Mouse (Mus musculus) MEL (cell line): ENCODE data around the gene Fuz.

Source experiments
- CTCF ChIP-seq, 3 experiments: IDR thresholded peaks in 2 of 3; conservative IDR thresholded peaks in 1 of 3; 2 replicates each; pipeline ENCODE4 v1.5.1; 2011 to 2012; ENCODE audit warnings: low read length in 3 of 3, low read depth in 2 of 3, mild to moderate bottlenecking in 2 of 3, improper control_type of control experiment in 1 of 3, inconsistent platforms in 1 of 3, mixed read lengths in 1 of 3, moderate library complexity in 1 of 3; ENCODE audit not compliant: control insufficient read depth in 1 of 3, insufficient read depth in 1 of 3, poor library complexity in 1 of 3, severe bottlenecking in 1 of 3
- E2F4 ChIP-seq: IDR thresholded peaks from 2 replicates; pipeline ENCODE4 v1.6.1; 2011; ENCODE audit warnings: low read depth, low read length, improper control_type of control experiment, borderline replicate concordance
- EP300 ChIP-seq, 2 experiments: IDR thresholded peaks; 2 replicates each; pipeline ENCODE4 v1.6.1; 2011; ENCODE audit warnings: improper control_type of control experiment in 2 of 2, low read length in 2 of 2, low read depth in 1 of 2, mild to moderate bottlenecking in 1 of 2
- GATA1 ChIP-seq: IDR thresholded peaks from 2 replicates; pipeline ENCODE4 v1.6.1; 2011; ENCODE audit warnings: low read depth, low read length, improper control_type of control experiment
- NELFE ChIP-seq: IDR thresholded peaks from 2 replicates; pipeline ENCODE4 v1.6.1; 2011; ENCODE audit warnings: low read depth, low read length, improper control_type of control experiment
- POLR2A ChIP-seq, 2 experiments: IDR thresholded peaks; 2 replicates each; pipeline ENCODE4 v1.6.1; 2011 to 2012; ENCODE audit warnings: low read length in 2 of 2, mild to moderate bottlenecking in 2 of 2, control low read depth in 1 of 2, improper control_type of control experiment in 1 of 2, low read depth in 1 of 2, moderate library complexity in 1 of 2; ENCODE audit not compliant: control insufficient read depth in 1 of 2, insufficient read depth in 1 of 2, poor library complexity in 1 of 2
- USF2 ChIP-seq, 2 experiments: IDR thresholded peaks; 2 replicates each; pipeline ENCODE4 v1.6.1; 2011 to 2012; ENCODE audit warnings: improper control_type of control experiment in 2 of 2, low read length in 2 of 2, borderline replicate concordance in 1 of 2, inconsistent platforms in 1 of 2, low read depth in 1 of 2, mild to moderate bottlenecking in 1 of 2; ENCODE audit not compliant: insufficient read depth in 1 of 2

- TF ChIP-seq E2F4 (no peak), NELFE (peak; percentile 96), CTCF (IDR thresholded peaks at IDR 0.05 in 2 of 3, conservative IDR thresholded peaks at IDR 0.05 in 1 of 3; ENCODE audit: control insufficient read depth in 1 of 3, insufficient read depth in 1 of 3, low read depth in 2 of 3, low read length in 3 of 3, poor library complexity in 1 of 3, severe bottlenecking in 1 of 3) (no peak), GATA1 (peak; percentile 25; the same call in 1 of the 2 replicates), EP300 (IDR thresholded peaks at IDR 0.05; ENCODE audit: low read depth in 1 of 2, low read length in 2 of 2) (peak in 1 of 2 experiments; percentile 11; a peak in 1 of 4 replicates), USF2 (IDR thresholded peaks at IDR 0.05; ENCODE audit: borderline replicate concordance in 1 of 2, insufficient read depth in 1 of 2, low read depth in 1 of 2, low read length in 2 of 2) (no peak), POLR2A (IDR thresholded peaks at IDR 0.05; ENCODE audit: control insufficient read depth in 1 of 2, insufficient read depth in 1 of 2, low read depth in 1 of 2, low read length in 2 of 2, poor library complexity in 1 of 2) (peak; percentile 94)
These were observed 3.5 kb upstream of the Fuz start, which contains the start of gene Med25 for GRCm38 (mm10) chr7:44892276-44892921.
